Mouse (Mus musculus) thymus, adult 2 months (tissue): ENCODE measurements around the gene Arl2. TPM values are rescaled to one million over a fixed set of nuclear protein-coding genes. Genes with fewer than 3 reads are reported as not detected.
"Not testable (repeated sequence)": the region's sequence is repeated elsewhere in the genome, so short reads cannot be mapped to it uniquely, and the experiment has no call there.

Source experiments
- DNase-seq: peaks from one replicate; pipeline ENCODE4 v3.0.0; 2021
- H3K27ac ChIP-seq: fragments of 200-500 bp; 2 replicates; pipeline ENCODE4 v1.5.1; 2012; ENCODE audit warnings: low read length, control low read depth; ENCODE audit not compliant: control insufficient read depth, insufficient read depth
- H3K27me3 ChIP-seq: fragments of 200-500 bp; 2 replicates; pipeline ENCODE4 v1.6.1; 2012; ENCODE audit warnings: mild to moderate bottlenecking, low read length, moderate library complexity, mixed read lengths; ENCODE audit not compliant: control insufficient read depth, insufficient read depth
- H3K36me3 ChIP-seq: fragments of 200-500 bp; 2 replicates; pipeline ENCODE4 v1.6.1; 2012; ENCODE audit warnings: mild to moderate bottlenecking, low read length, moderate library complexity; ENCODE audit not compliant: control insufficient read depth, insufficient read depth
- H3K4me1 ChIP-seq: fragments of 200-500 bp; replicated peaks from 2 replicates; pipeline ENCODE4 v1.6.1; 2012; ENCODE audit warnings: low read length; ENCODE audit not compliant: control insufficient read depth, insufficient read depth
- H3K4me3 ChIP-seq: fragments of 200-500 bp; 2 replicates; pipeline ENCODE4 v1.5.1; 2012; ENCODE audit warnings: mild to moderate bottlenecking, low read length, control low read depth, moderate library complexity; ENCODE audit not compliant: control insufficient read depth, insufficient read depth
- CTCF ChIP-seq: fragments of 200-500 bp; IDR thresholded peaks from 2 replicates; pipeline ENCODE4 v1.5.1; 2012; ENCODE audit warnings: mild to moderate bottlenecking, control low read depth, low read length, moderate library complexity, borderline replicate concordance; ENCODE audit not compliant: control insufficient read depth, poor library complexity, insufficient read depth; ENCODE audit errors: extremely low read depth
- POLR2A ChIP-seq: fragments of 200-500 bp; IDR thresholded peaks from 2 replicates; pipeline ENCODE4 v1.6.1; 2012; ENCODE audit warnings: mild to moderate bottlenecking, low read length, control low read depth, moderate library complexity; ENCODE audit not compliant: control insufficient read depth, poor library complexity, insufficient read depth; ENCODE audit errors: extremely low read depth
- WGBS: fragments of 180-500 bp; shearing (Covaris S2); methylation state at CpG from one replicate; pipeline ENCODE4 v1.1.7; 2018; 5-methylcytosine and 5-hydroxymethylcytosine counted together
- polyA plus RNA-seq: library from polyadenylated mRNA; depleted of rRNA; stranded (reverse); fragments of >200 nt; gene quantifications from 2 replicates; pipeline ENCODE4 v1.2.3, GENCODE M21; 2012

The Arl2 gene
- polyA plus RNA-seq, 1 experiment, result 119 TPM

- H3K4me1 ChIP-seq, result peaks cover 16% of the 10 kb centered on the region
- no peaks in the 10 kb centered on the region for H3K36me3 ChIP-seq
- H3K4me3 ChIP-seq, result peak within 1 kb of the TSS; percentile 66
- WGBS, result under 1% methylated on average over 68 of the region's 68 CpGs
- H3K27ac ChIP-seq, result peak within 1 kb of the TSS; percentile 86
- DNase-seq, result peak; percentile 90
- H3K27me3 ChIP-seq, result no peaks in the 10 kb centered on the region
- TF ChIP-seq POLR2A (peak; percentile 25; the same call in 1 of the 2 replicates), CTCF (peak; percentile 83)
These were observed 512 bp downstream of the Arl2 start, which contains the start of gene Batf2 for GRCm38 (mm10) chr19:6140678-6141393. Gene Batf2, plus strand, starts transcription at chr19:6140983.

GRCm38 (mm10) chr19:6140374-6140677 is 1.0 kb downstream of the Arl2 start:
- TF ChIP-seq CTCF, result no peak
- TF ChIP-seq POLR2A, result no peak
- no peak for DNase-seq
- Histone ChIP-seq H3K4me1 (peaks cover 16% of the 10 kb centered on the region), H3K27ac (peak overlapping the region; percentile 36), H3K4me3 (peak overlapping the region; percentile 66), H3K27me3 (no peaks in the 10 kb centered on the region), H3K36me3 (no peaks in the 10 kb centered on the region)
- WGBS, result under 1% methylated on average over 16 of the region's 16 CpGs

DNA sequence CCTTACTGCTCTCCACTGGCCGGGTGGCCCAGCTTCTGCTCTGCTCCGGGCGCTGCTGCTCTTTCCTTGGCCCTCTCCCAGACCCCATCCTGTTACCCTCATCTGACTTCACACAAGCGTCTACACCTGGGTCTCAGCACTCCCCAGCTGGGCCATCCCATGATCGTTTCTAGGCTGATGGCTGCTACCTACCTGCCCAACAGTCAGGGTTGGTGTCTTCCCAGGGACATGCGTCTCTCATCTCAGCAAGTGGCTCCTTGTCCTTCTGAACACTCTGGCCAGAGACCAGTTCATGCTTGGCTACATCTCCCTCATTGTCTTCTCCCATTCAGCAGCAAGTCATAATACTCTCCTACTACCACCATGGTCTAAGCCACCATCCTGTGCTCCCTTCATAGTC is 1.6 kb downstream of the Arl2 start:
- H3K27ac ChIP-seq, result no peak overlapping the region
- WGBS, result 83% methylated on average over 6 of the region's 6 CpGs

GRCm38 (mm10) chr19:6136397-6136796 is 5.0 kb downstream of the Arl2 start:
- Histone ChIP-seq H3K4me3 (no peak overlapping the region), H3K27ac (no peak overlapping the region), H3K27me3 (no peaks in the 10 kb centered on the region), H3K4me1 (peaks cover 16% of the 10 kb centered on the region), H3K36me3 (no peaks in the 10 kb centered on the region)
- WGBS, result 98% methylated on average over 3 of the region's 3 CpGs
- no peak for TF ChIP-seq CTCF
- TF ChIP-seq POLR2A, result no peak
- DNase-seq, result no peak

More for the DNA sequence above, 1.6 kb downstream of the Arl2 start:
- no peak for TF ChIP-seq CTCF
- no peak for TF ChIP-seq POLR2A
- Histone ChIP-seq H3K4me1 (peaks cover 16% of the 10 kb centered on the region), H3K4me3 (no peak overlapping the region), H3K36me3 (no peaks in the 10 kb centered on the region), H3K27me3 (no peaks in the 10 kb centered on the region)
- no peak for DNase-seq

DNA sequence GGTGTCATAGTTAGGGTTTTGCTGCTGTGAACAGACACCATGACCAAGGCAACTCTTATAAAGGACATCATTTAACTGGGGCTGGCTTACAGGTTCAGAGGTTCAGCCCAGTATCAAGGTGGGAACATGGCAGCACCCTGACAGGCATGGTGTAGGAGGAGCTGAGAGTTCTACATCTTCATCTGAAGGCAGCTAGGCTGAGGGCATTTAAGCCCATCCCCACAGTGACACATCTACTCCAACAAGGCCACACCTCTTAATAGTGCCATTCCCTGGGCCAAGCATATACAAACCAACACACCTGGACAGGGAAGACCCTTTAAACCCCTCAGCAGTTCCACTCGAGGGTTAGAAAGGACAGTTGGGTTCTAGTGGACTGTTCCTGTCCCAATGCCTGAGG is 8.2 kb downstream of the Arl2 start:
- H3K27ac ChIP-seq, H3K27me3 ChIP-seq, DNase-seq, H3K36me3 ChIP-seq, H3K4me1 ChIP-seq, H3K4me3 ChIP-seq: not testable (repeated sequence)
- WGBS, result 75% methylated on average over 1 of the region's 1 CpGs

DNA sequence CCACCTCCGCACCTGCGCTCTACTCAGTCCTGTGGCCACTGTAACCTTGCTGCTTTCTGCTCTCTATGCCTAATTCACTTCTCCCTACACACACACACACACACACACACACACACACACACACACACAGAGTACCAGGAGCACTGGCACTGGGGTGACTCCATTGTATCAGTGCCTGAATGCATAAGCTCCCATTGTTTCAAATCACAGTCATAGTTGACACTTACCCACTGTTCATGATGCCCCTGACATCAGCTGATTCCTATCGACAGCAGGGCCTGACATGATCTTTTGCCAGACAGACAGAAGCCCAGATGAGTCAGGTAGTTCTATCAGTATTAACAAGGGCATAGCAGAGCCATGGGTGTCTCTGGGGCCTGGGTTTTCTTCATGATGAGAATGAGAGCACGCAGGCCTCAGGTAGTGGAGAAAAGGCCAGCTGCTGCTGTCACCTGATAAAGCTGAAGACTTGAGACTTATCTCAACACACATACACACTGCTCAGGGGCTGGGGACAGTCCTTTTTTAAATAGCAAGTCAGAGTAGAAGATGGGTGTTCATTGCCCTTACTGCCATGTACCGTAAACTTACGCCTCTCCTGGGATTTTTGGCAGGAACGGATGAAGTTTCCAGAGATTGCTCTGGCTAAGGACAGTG is 9.0 kb downstream of the Arl2 start:
- peaks cover 3% of the 10 kb centered on the region for H3K4me1 ChIP-seq
- 91% methylated on average over 7 of the region's 7 CpGs for WGBS
- no peaks in the 10 kb centered on the region for H3K36me3 ChIP-seq
- no peaks in the 10 kb centered on the region for H3K27me3 ChIP-seq
- H3K27ac ChIP-seq, result no peak overlapping the region
- TF ChIP-seq CTCF, result no peak
- TF ChIP-seq POLR2A, result no peak
- DNase-seq, result no peak
- no peak overlapping the region for H3K4me3 ChIP-seq

DNA sequence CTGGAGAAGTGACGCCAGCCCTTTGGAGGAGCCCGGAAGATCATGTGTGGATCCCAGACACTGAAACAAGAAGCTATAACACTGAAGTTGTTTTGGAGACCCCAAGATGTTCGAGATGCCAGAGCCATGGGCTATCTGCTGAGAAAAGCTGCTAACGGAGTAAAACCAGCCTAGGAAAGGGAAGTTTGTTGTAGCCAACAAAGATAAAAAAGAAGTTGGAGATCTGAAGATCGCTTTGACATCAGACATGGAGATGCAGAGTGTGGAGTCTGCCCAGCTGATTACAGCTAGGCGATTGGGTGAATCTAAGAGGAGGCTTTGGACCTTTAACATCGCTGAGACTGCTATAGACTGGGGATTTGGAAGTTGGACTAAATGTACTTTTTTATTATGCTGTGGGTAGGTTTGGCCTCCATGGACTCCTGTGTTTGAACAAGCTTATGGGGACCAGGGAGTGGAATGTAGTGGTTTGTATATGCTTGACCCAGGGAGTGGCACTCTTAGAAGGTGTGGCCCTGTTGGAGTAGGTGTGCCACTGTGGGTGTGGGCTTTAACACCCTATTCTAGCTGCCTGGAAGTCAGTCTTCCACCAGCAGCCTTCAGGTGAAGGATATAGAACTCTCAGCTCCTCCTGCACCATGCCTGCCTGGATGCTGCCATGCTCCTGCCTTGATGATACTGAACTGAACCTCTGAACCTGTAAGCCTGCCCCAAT is 10.8 kb downstream of the Arl2 start:
- H3K4me3 ChIP-seq, H3K27me3 ChIP-seq, H3K4me1 ChIP-seq, DNase-seq, H3K27ac ChIP-seq, H3K36me3 ChIP-seq: not testable (repeated sequence)
- WGBS, result 90% methylated on average over 7 of the region's 7 CpGs
